Mouse (Mus musculus) intestine, embryonic 14.5 days (tissue): Measurements from ENCODE around the gene Kdm8. TPM values are rescaled to one million over a fixed set of nuclear protein-coding genes. Genes with fewer than 3 reads are reported as not detected.

Source experiments
- ATAC-seq: fragments of 200-750 bp; cut with Nextera tagmentation; replicated peaks from 2 replicates; pipeline ENCODE4 v1.8.0; 2017; ENCODE audit warnings: low read depth, moderate number of reproducible peaks, moderate TSS enrichment, moderate library complexity; ENCODE audit not compliant: low FRiP score, low TSS enrichment
- DNase-seq: peaks from one replicate; pipeline ENCODE4 v3.0.0-alpha.2; 2018; ENCODE audit warnings: low spot score
- H3K27ac ChIP-seq: fragments of 300-500 bp; sonication (generic); 2 replicates; pipeline ENCODE4 v1.5.1; 2014; ENCODE audit warnings: low read depth, mild to moderate bottlenecking, control low read depth
- H3K27me3 ChIP-seq: fragments of 300-500 bp; sonication (generic); replicated peaks from 2 replicates; pipeline ENCODE4 v1.6.1; 2014; ENCODE audit warnings: low read length, control low read depth; ENCODE audit not compliant: control insufficient read depth, insufficient read depth
- H3K36me3 ChIP-seq: fragments of 300-500 bp; sonication (generic); 2 replicates; pipeline ENCODE4 v1.6.1; 2014; ENCODE audit warnings: low read length, control low read depth; ENCODE audit not compliant: control insufficient read depth, insufficient read depth
- H3K4me1 ChIP-seq: fragments of 300-500 bp; sonication (generic); replicated peaks from 2 replicates; pipeline ENCODE4 v1.6.1; 2014; ENCODE audit warnings: low read length, control low read depth, mixed read lengths; ENCODE audit not compliant: control insufficient read depth, insufficient read depth
- H3K4me2 ChIP-seq: fragments of 300-500 bp; sonication (generic); 2 replicates; pipeline ENCODE4 v1.6.1; 2014; ENCODE audit warnings: low read length
- H3K4me3 ChIP-seq: fragments of 300-500 bp; sonication (generic); 2 replicates; pipeline ENCODE4 v1.5.1; 2014; ENCODE audit warnings: low read depth, low read length, control low read depth, mixed read lengths
- H3K9ac ChIP-seq: fragments of 300-500 bp; sonication (generic); 2 replicates; pipeline ENCODE4 v1.6.1; 2014; ENCODE audit warnings: mild to moderate bottlenecking, low read length
- H3K9me3 ChIP-seq: fragments of 300-500 bp; sonication (generic); 2 replicates; pipeline ENCODE4 v1.6.1; 2016; ENCODE audit warnings: low read length, control low read depth; ENCODE audit not compliant: control insufficient read depth
- WGBS: fragments of 180-500 bp; shearing (Covaris S2); extraction: QIAGEN DNeasy Blood & Tissue Kit; methylation state at CpG from one replicate; pipeline ENCODE4 v1.1.7; 2014; 5-methylcytosine and 5-hydroxymethylcytosine counted together
- polyA plus RNA-seq: library from polyadenylated mRNA; unstranded; fragments of >200 nt; fragmentation: Nextera tagmentation; extraction: Ambion mirVana; gene quantifications from 2 replicates; pipeline ENCODE4 v1.2.1, GENCODE M21; 2014

Kdm8 gene
- polyA plus RNA-seq, 1 experiment from 2014 or later, result 9.9 TPM

DNA sequence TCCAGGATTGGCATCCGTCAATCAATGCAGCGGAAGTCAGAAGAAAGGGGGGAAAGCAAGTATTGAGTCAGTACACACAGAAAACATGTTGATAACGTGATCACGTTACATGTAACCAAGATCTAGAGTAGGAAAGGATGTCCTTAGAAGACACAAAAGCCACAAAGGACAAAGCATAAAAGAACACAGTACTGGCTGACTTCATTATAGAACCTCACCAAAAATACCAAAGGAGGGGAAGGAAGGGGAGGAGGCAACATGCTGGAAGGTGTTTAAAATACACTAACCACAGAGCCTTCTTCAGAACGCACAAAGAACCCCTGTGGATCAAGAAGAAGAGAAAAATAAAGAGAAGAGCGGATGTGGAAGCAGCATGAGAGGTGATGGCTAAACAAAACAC is 44.2 kb downstream of the Kdm8 start:
- WGBS, result 89% methylated on average over 6 of the region's 6 CpGs
- Histone ChIP-seq H3K4me3 (no peak overlapping the region), H3K9me3 (no peaks in the 10 kb centered on the region), H3K36me3 (peaks cover 26% of the 10 kb centered on the region), H3K27me3 (no peaks in the 10 kb centered on the region), H3K4me1 (peaks cover 13% of the 10 kb centered on the region), H3K27ac (no peak overlapping the region), H3K4me2 (no peak overlapping the region), H3K9ac (no peak overlapping the region)
- DNase-seq (no peak), ATAC-seq (no peak)

DNA sequence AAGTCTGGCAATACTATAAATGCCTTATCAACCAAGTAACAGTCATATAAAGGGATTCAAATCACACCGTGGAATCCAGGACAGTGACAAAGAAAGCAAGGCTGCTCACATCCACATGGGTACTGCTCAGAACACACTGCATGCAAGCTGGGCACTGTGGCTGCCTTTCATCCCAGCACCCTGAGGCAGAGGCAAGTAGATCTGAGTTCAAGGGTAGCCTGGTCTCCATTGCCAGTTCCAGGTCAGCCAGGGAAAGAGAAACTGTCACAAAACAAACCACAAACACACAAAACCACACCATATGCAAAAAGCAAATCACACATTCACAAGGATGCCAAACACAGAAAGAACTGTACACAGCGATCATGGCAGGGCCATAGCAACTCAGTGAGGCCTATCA is 45.2 kb downstream of the Kdm8 start:
- no peak for DNase-seq
- H3K27me3 ChIP-seq, result no peaks in the 10 kb centered on the region
- WGBS, result 90% methylated on average over 2 of the region's 2 CpGs
- H3K36me3 ChIP-seq, result peaks cover 18% of the 10 kb centered on the region
- ATAC-seq, result no peak
- no peak overlapping the region for H3K27ac ChIP-seq
- H3K4me2 ChIP-seq, result no peak overlapping the region
- peaks cover 13% of the 10 kb centered on the region for H3K4me1 ChIP-seq
- H3K4me3 ChIP-seq, result no peak overlapping the region
- no peaks in the 10 kb centered on the region for H3K9me3 ChIP-seq
- no peak overlapping the region for H3K9ac ChIP-seq

DNA sequence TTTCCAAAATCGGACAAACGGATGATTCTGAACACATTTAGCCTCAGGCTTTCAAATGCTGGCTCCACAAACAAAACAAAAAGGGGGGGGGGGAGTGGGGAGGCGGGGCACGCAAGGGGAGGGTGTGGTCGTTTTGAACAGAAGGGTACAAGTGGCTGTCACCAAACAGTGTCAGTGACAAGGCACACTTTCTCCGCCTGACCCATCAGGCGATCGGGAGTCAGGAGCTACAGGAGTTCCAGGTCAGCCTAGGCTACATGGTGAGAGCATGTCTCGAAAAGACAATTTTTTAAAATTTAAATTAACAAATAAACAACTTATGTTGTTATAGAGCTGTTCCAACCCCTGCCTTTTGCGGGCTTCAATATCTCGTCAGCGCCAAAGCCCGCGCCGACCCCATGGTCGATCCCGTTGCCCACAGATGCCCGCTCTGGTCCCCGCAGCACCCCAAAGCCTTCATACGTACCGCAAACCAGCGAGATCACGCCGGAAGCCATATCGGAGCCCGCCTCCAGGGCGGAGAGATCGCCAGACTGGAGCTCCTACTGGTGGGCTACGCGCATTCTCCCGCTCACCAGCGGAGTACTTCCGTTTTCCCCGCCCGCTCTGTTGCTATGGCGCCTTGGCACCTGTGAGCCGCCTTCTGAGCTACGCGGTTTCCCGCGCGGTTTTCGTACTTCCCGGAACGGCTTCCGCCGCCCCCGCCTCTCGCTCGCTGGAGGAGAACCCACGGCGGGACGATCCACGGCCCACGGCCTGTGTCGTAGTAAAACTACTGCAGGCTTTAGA is 46.7 kb downstream of the Kdm8 start, which contains the start of gene Nsmce1:
Gene Nsmce1, minus strand, starts transcription at position 650 of the 789 bp plus-strand sequence.
- under 1% methylated on average over 56 of the region's 56 CpGs for WGBS
- Histone ChIP-seq H3K9me3 (no peaks in the 10 kb centered on the region), H3K36me3 (peaks cover 5% of the 10 kb centered on the region; the same call in 1 of the 2 replicates), H3K27ac (peak within 1 kb of the TSS; percentile 81), H3K4me2 (peak within 1 kb of the TSS; percentile 87), H3K4me1 (peaks cover 13% of the 10 kb centered on the region), H3K27me3 (no peaks in the 10 kb centered on the region), H3K9ac (peak within 1 kb of the TSS; percentile 72), H3K4me3 (peak within 1 kb of the TSS; percentile 57)
- DNase-seq (peak; percentile 94), ATAC-seq (peak; percentile 94)

DNA sequence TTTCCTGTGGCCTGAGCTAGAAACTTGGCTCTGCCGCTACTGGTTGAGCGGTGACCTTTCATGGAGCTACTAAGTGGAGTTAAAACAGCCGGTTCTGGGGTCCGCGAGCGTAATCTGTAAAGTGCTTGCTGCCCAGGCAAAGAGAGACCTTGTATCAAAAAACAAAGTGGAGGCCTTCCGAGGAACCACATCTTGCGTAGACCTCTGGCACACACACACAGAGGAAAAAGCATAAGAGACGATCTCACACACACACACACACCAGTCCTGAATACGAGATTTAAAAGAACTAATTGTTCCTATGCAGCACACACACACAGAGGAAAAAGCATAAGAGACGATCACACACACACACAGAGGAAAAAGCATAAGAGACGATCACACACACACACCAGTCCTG is 47.3 kb downstream of the Kdm8 start:
- Histone ChIP-seq H3K4me3 (peak overlapping the region; percentile 57), H3K27ac (peak overlapping the region; percentile 81), H3K9ac (peak overlapping the region; percentile 72), H3K9me3 (no peaks in the 10 kb centered on the region), H3K4me1 (peaks cover 13% of the 10 kb centered on the region), H3K4me2 (peak overlapping the region; percentile 87), H3K36me3 (no peaks in the 10 kb centered on the region), H3K27me3 (no peaks in the 10 kb centered on the region)
- no peak for DNase-seq
- WGBS, result 24% methylated on average over 12 of the region's 12 CpGs
- ATAC-seq, result peak; percentile 11; the same call in 1 of the 2 replicates

DNA sequence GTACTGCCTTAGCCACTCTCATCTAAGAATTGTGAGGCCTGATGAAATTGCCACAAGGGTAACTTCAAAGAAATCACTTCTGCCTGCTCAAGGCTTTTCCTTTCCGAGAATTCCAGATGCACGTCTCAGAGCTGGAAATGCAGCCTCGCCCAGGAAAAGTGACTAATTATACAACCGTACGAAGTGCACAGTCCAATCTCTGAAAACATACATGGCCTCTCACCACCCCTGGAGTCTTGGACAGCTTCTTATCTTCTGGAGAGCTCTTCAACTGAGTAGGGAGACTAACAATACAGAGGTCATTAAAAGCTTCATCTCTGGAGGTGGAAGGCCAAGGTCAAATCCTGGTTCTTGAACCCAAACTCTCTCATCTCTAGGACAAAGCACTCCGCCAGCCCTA is 48.1 kb downstream of the Kdm8 start:
- Histone ChIP-seq H3K9ac (no peak overlapping the region), H3K4me3 (no peak overlapping the region), H3K4me1 (peaks cover 13% of the 10 kb centered on the region), H3K27ac (0 out of 2 replicates have a peak overlapping the region, but pooled peaks have one; percentile 81), H3K9me3 (no peaks in the 10 kb centered on the region), H3K4me2 (no peak overlapping the region), H3K36me3 (no peaks in the 10 kb centered on the region), H3K27me3 (no peaks in the 10 kb centered on the region)
- 67% methylated on average over 6 of the region's 6 CpGs for WGBS
- ATAC-seq, result peak; percentile 42; the same call in 1 of the 2 replicates
- no peak for DNase-seq

DNA sequence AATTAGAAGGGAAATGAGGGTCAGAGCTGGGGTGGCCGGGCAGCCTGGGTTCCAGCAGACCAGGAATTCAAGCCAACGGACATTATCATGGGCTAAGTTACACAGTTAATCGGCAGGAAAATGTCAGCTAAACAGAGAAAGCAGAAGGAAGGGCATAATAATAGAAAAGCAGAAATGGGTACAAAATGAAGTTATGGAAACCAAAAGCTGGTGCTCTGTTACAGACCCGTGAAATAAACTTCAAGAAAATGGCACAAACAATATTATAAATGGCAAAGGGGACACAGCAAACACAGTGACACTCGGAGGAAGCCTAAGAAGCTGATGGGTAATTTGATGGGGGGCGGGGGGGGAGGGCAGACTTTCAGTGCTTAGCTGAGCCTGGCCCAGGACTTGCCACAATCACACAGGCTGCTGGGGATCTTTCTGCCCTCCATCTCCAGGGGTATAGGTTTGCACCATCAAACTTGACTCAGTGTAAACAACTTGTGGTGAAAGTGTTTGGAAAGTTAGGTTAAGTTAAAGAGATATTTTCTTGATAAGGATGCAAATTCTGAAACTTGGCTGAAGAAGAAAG is 51.5 kb downstream of the Kdm8 start:
- no peaks in the 10 kb centered on the region for H3K36me3 ChIP-seq
- ATAC-seq, result no peak
- H3K9ac ChIP-seq, result no peak overlapping the region

DNA sequence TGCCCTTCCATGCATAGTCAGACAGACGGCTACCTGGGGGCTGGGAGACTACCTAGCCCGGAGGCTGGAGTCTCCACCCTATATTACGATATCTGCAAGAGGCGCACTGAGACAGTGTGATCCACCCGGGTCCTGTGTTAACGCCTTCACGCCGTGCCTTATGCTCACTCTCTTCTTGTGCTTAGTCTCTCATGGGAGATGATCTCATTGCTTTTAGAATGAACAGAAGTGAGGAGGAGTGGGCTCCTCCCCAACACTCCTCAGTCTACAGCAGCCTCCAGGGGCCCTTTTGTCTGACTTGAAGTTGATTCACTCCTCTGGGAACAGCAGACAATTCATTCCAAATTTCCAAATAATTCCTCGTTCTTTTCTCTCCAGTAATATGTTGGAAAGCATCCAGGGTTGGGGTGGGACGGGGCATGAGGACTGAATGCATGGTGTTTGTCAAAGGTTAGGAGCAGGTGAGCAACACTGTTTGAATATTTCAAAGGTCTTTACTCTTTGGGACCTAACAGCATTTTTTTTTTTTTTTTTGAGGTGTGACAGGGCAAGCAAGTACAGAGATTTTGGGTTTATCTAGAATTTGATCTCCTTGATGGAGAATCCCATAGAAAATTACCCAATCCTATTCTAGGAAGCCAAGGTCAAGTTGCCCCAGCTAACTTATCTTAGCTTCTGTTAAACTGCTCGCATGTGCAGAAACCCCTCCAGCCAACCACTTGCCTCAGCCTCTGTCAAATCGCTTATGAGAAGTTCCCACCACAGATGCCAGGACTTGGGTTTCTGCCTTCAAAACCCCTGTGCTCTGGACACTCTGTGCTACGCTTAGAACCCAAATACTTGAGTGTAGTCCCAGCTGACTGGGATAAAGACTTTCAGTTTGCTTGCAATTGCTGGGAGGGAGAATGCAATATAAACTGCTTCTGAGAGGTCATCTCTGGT is 55.7 kb downstream of the Kdm8 start:
- H3K27ac ChIP-seq, result no peak overlapping the region
- H3K4me2 ChIP-seq, result no peak overlapping the region

More for the DNA sequence above, 51.5 kb downstream of the Kdm8 start:
- Histone ChIP-seq H3K27me3 (no peaks in the 10 kb centered on the region), H3K27ac (no peak overlapping the region), H3K4me1 (0 out of 2 replicates have a peak, but pooled peaks cover 3% of the 10 kb centered on the region), H3K9me3 (no peaks in the 10 kb centered on the region), H3K4me3 (no peak overlapping the region), H3K4me2 (no peak overlapping the region)
- 78% methylated on average over 6 of the region's 6 CpGs for WGBS
- no peak for DNase-seq

DNA sequence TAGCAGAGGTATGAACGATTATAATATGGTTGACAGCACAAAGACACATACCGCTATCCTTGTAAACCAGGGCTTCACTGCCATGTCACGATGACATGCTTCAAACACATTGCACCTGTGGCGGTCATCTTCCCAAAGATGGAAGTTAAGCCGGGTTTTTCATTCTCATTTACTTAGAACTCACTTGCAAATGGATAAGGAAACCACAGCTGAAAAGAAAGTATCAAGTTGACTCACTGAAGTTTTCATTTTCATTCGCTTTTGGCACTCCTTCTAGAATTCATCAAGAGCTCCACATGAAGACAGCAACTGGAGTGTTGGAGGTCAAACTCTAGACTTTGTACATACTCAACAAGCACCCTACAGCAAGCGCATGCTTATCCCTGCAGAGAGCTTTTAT is 56.4 kb downstream of the Kdm8 start:
- WGBS, result 91% methylated on average over 7 of the region's 7 CpGs

More for the DNA sequence above, 55.7 kb downstream of the Kdm8 start:
- ATAC-seq (no peak), DNase-seq (no peak)
- 0 out of 2 replicates have a peak, but pooled peaks cover 3% of the 10 kb centered on the region for H3K4me1 ChIP-seq
- no peaks in the 10 kb centered on the region for H3K27me3 ChIP-seq
- no peaks in the 10 kb centered on the region for H3K36me3 ChIP-seq
- 67% methylated on average over 13 of the region's 13 CpGs for WGBS
- H3K9ac ChIP-seq, result no peak overlapping the region
- no peaks in the 10 kb centered on the region for H3K9me3 ChIP-seq
- H3K4me3 ChIP-seq, result no peak overlapping the region

More for the DNA sequence above, 56.4 kb downstream of the Kdm8 start:
- H3K9me3 ChIP-seq, result no peaks in the 10 kb centered on the region
- ATAC-seq, result no peak
- H3K27ac ChIP-seq, result no peak overlapping the region
- no peaks in the 10 kb centered on the region for H3K36me3 ChIP-seq
- H3K4me1 ChIP-seq, result 0 out of 2 replicates have a peak, but pooled peaks cover 3% of the 10 kb centered on the region
- no peak overlapping the region for H3K4me2 ChIP-seq
- H3K9ac ChIP-seq, result no peak overlapping the region
- H3K27me3 ChIP-seq, result no peaks in the 10 kb centered on the region
- DNase-seq, result no peak
- H3K4me3 ChIP-seq, result no peak overlapping the region
